Mouse (Mus musculus) gastrocnemius, adult 2 months (tissue): ENCODE results near the gene Smim14. TPM values are rescaled to one million over a fixed set of nuclear protein-coding genes. Genes with fewer than 3 reads are reported as not detected.

ENCODE experiments used
- DNase-seq: peaks from one replicate; pipeline ENCODE4 v3.0.0; 2022
- H3K27ac ChIP-seq: fragments of 200-600 bp; 2 replicates; pipeline ENCODE4 v1.8.1; 2022; ENCODE audit warnings: mild to moderate bottlenecking
- H3K4me3 ChIP-seq: fragments of 200-600 bp; 2 replicates; pipeline ENCODE4 v1.8.1; 2022; ENCODE audit warnings: mild to moderate bottlenecking, moderate library complexity
- CTCF ChIP-seq: fragments of 200-600 bp; IDR thresholded peaks from 2 replicates; pipeline ENCODE4 v1.8.1; 2022; ENCODE audit warnings: antibody characterized with exemption, mild to moderate bottlenecking, moderate library complexity
- intact Hi-C: fragments of 180-260 bp; cut with DNase I; formaldehyde crosslinking; loops from one replicate; pipeline ENCODE4 v1.15.1; 2025
- total RNA-seq, 2 experiments: library from RNA; stranded (reverse); gene quantifications; 2 replicates each; pipeline ENCODE4 v1.2.3; 2021

Smim14 gene
- total RNA-seq, 2 experiments from 2014 or later, result 39.2 to 41.7 TPM

DNA sequence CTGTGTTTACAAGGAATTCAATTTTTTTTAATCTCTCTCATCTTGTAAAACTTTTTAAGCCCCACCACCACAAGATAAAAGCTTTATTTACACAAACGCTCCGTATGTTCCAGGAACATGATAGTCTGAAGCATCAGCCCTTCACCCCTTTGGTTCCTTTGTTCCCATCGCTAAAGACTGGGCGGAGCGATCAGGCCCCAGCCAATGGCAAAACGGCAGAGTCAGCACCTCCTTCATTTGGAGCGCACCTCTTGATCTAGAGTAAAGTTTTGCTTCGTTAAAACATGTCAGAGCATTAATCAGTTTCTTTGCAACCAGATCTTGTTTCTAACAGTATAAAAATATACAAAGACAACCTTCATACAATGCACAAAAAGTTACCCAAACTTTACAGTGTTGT lies 31.2 kb downstream of the Smim14 start:
- DNase-seq, result peak; percentile 42
- no peak overlapping the region for H3K27ac ChIP-seq
- intact Hi-C loops, result no loop called here
- H3K4me3 ChIP-seq, result peak overlapping the region; percentile 21; the same call in 1 of the 2 replicates
- no peak for TF ChIP-seq CTCF

- Histone ChIP-seq H3K27ac (no peak overlapping the region), H3K4me3 (no peak overlapping the region)
- intact Hi-C loops, result no loop called here
- TF ChIP-seq CTCF, result no peak
- DNase-seq, result no peak
Observed at GRCm38 (mm10) chr5:65501407-65501806, 35.6 kb downstream of the Smim14 start.

- intact Hi-C loops, result no loop called here
- no peak overlapping the region for H3K27ac ChIP-seq
- H3K4me3 ChIP-seq, result no peak overlapping the region
- no peak for DNase-seq
- no peak for TF ChIP-seq CTCF
Observed at GRCm38 (mm10) chr5:65500231-65500630, 36.8 kb downstream of the Smim14 start.

DNA sequence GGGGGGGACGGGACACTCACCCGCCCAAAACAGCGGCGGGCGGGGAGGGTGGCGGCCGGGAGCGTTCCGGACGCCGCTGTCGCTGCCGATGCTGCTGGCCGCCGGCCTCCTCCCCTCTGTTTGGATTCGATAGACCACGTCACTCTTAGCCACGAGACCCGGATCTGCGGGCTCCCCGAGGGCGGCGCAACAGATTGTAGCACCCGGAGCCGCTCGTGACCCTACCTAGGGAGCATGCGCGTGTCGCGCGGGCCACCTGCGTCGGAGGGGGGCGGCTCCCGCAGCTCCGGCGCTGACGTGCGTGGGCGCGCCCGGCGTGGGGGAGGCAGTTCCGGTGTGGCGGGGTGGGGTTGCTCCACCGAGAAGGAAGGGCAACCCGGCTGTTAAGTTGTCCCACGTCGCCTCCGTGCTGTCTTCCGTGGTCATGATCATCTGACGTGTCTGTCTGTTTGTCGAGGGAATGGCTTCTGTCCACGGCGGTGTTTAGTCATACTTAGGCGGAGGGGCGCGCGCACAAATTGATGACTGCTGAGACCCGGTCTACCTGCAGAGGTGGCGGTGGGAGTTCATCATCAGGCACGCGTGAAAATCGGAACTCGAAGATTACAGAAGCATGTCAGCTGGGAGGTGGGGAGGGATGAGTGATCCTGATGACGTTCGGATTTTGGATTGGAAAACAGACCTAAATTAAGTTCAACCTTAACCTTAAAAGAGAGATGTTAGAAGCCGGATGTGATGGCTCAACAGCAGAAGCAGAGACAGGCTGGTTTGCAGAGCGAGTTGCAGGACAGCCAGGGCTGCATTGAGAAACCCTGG lies 44.1 kb downstream of the Smim14 start, which contains the start of gene Gm43552:
Gm43552 (minus strand) TSS at position 118 of the 816 bp plus-strand sequence.
- intact Hi-C loops, result loop anchor here (2.0 to 5.0 kb wide), 4 partner anchors 44 to 204 kb away; partner anchors contain the start of genes Lias, Pds5a, Rpl9 and Smim14
- peak; percentile 98 for DNase-seq
- Histone ChIP-seq H3K27ac (peak within 1 kb of the TSS; percentile 99), H3K4me3 (peak within 1 kb of the TSS; percentile 96)
- TF ChIP-seq CTCF, result no peak

- peak; percentile 56 for TF ChIP-seq CTCF
- peak; percentile 88 for DNase-seq
- H3K27ac ChIP-seq, result peak overlapping the region; percentile 99
- intact Hi-C loops, result loop anchor here (2.0 to 5.0 kb wide), 4 partner anchors 45 to 205 kb away; partner anchors contain the start of genes Lias, Pds5a, Rpl9 and Smim14
- H3K4me3 ChIP-seq, result peak overlapping the region; percentile 96
Observed at GRCm38 (mm10) chr5:65491767-65492715, 44.9 kb downstream of the Smim14 start.

DNA sequence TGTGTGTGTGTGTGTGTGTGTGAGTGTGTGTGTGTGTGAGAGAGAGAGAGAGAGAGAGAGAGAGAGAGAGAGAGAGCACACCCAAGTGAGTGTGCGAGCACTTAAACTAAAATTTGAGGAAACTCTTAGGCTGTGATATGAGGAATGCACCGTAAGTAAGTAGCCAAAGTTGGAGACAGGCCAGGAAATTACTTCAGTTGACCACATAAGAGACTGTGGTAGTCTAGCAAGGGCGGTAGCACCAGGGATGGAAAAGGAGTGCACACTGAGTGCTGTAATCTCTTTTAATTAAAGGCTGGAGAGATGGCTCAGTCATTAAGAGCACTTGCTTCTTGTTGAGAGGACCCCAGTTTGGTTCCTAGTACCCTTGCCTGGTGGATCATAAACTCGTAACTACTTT lies 47.2 kb downstream of the Smim14 start:
- H3K27ac ChIP-seq, result peak overlapping the region; percentile 99
- intact Hi-C loops, result loop anchor here (5.0 kb wide), 3 partner anchors 47 to 207 kb away; partner anchors contain the start of genes Lias, Pds5a, Rpl9 and Smim14
- TF ChIP-seq CTCF, result no peak
- H3K4me3 ChIP-seq, result peak overlapping the region; percentile 42
- no peak for DNase-seq

DNA sequence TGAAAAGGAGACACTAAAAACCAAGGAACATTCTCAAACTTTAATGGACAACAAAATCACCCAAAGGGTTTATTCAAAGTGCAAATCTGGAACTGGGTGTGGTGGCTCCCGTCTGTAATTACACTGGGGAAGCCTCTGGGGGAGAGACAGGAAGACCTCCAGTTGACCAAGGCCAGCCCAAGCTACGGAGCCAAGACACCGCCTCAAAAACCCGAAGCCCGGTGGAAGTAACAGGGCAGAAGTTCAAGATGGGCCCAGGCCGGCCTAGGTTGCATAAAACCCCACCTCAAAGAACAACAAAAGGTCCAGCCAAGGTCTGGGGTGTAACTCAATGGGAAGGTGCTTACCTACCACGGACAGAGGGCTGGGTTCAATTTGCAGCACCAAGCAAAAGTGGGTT lies 48.3 kb downstream of the Smim14 start:
- intact Hi-C loops, result no loop called here
- H3K27ac ChIP-seq, result peak overlapping the region; percentile 80
- no peak for TF ChIP-seq CTCF
- H3K4me3 ChIP-seq, result peak overlapping the region; percentile 53
- peak; percentile 77 for DNase-seq

GRCm38 (mm10) chr5:65487381-65487780 lies 49.6 kb downstream of the Smim14 start:
- DNase-seq, result no peak
- no peak for TF ChIP-seq CTCF
- intact Hi-C loops, result no loop called here
- peak overlapping the region; percentile 32; the same call in 1 of the 2 replicates for H3K4me3 ChIP-seq
- H3K27ac ChIP-seq, result peak overlapping the region; percentile 80

DNA sequence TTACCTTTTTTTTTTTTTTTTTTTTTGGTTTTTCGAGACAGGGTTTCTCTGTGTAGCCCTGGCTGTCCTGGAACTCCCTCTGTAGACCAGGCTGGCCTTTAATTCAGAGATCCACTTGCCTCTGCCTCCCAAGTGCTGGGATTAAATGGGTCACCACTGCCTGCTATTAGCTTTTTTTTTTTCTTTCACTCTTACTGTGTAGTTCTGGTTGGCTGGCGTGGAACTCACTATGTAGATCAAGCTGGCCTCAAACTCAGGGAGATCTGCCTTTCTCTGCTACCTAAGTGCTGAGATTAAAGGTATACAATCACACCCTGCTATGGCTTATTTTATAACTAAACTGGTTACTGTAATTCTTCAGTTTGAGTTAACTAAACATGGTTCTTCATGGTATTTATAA lies 50.5 kb downstream of the Smim14 start:
- DNase-seq, result no peak
- peak overlapping the region; percentile 80 for H3K27ac ChIP-seq
- no peak for TF ChIP-seq CTCF

GRCm38 (mm10) chr5:65482996-65483395 lies 54.0 kb downstream of the Smim14 start:
- no peak for DNase-seq
- intact Hi-C loops, result no loop called here
- no peak for TF ChIP-seq CTCF
- Histone ChIP-seq H3K27ac (no peak overlapping the region), H3K4me3 (no peak overlapping the region)

More for the DNA sequence above, 50.5 kb downstream of the Smim14 start:
- H3K4me3 ChIP-seq, result no peak overlapping the region
- intact Hi-C loops, result no loop called here

GRCm38 (mm10) chr5:65480511-65480910 lies 56.5 kb downstream of the Smim14 start:
- no peak for TF ChIP-seq CTCF
- DNase-seq, result no peak
- intact Hi-C loops, result no loop called here
- Histone ChIP-seq H3K27ac (peak overlapping the region; percentile 64), H3K4me3 (no peak overlapping the region)

DNA sequence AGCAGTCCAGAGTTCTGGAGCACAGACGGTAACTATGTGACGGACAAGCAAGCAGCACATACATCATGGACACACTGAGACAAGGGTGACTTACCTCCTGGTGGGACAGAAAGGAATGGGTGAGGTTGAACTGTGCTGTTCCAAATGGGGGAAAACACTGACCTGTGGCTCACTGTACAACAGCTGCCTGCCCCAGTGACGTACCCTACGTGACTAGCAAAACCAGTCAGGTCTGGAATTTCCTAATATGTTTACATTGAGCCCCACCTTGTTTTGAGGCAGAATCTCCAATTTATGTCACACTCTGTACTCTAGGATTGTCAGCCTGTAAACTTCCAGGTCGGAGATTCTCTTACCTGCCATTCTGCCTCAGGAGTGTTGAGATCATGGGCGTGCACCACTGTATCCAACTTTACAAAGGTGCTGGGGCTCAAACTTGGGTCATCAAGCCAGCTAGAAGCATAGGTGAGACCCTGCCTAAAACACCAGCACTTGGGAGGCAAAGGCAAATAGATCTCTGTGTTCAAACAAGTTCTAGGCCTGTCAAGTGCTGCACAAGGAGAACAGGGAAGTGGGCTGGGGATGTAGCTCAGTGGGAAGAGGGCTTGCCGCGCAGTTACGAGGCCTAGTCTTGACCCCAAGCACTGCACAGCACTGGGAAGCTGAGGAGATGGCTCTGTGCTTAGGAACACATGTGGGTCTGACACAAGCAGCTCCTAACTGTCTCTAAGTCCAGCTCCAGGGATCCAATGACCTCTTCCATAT lies 57.1 kb downstream of the Smim14 start:
- Histone ChIP-seq H3K27ac (peak overlapping the region; percentile 64), H3K4me3 (no peak overlapping the region)
- no peak for TF ChIP-seq CTCF
- intact Hi-C loops, result no loop called here
- no peak for DNase-seq
